Mouse (Mus musculus) liver, adult 10 weeks (tissue): ENCODE data around the gene Myo15. TPM values are rescaled to one million over a fixed set of nuclear protein-coding genes. Genes with fewer than 3 reads are reported as not detected.

Experiments
- polyA plus RNA-seq: library from polyadenylated mRNA; stranded (reverse); fragments of 350-450 nt; fragmentation: Illumina TruSeq; extraction: RNeasy Lipid Tissue Mini Kit (QIAGEN cat#74804); gene quantifications from one replicate; pipeline ENCODE4 v1.2.3, GENCODE M21; 2014; ENCODE audit warnings: low read depth, low replicate concordance

Myo15 gene
- not detected for polyA plus RNA-seq

DNA sequence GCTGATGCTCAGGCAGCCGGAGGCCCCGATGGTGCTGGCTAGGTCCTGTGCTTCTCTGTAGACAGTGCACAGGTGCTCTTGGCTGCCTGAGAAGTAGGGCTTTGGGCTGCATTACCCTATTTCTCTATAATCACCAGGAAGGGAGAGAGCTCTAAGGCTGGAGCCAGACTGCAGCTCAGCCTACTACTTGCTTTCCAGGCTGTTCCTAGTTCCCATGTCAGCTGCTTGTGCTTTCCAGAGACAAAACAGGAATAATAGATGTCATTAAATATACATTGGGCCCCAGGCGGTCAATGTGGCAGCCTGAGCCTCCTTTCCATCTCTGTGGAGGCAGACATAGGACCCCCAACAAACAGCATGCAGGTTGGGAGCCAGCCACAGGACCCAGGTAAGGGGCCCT, at the start of gene Myo15:
Gene Myo15, plus strand, starts transcription at position 301 of the 400 bp plus-strand sequence.

DNA sequence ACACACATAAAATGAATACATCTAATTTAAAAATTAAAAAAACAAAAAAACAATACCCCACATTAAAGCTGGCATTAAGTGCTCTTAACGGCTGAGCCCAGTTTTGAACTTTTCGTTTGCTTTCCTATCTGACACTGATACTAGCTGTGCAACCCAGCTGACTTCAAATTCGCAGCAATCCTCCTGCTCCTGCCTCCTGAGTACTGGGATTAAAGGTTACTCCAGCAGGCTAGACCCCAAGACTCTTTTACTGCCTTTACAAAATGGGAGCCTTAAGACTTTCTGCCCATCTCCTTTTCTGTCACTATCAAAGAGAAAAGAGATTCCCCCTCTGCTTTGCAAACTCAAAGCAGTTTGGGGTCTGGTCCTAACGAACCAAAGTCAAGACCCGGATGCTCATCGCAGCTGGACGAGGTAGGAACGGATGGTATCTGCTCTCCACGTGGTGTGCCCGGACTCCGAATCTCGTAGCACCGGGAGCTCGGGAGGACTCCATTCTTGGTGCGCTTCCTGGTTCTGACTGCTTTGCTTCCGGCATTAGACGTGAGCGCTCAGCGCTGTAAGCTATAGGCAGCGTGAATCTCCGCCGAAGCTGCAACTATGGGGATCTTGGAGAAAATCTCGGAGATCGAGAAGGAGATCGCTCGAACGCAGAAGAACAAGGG, 14.9 kb upstream of the Myo15 start, which contains the start of gene Drg2:
Gene Drg2, plus strand, starts transcription at position 512 of the 665 bp plus-strand sequence.

DNA sequence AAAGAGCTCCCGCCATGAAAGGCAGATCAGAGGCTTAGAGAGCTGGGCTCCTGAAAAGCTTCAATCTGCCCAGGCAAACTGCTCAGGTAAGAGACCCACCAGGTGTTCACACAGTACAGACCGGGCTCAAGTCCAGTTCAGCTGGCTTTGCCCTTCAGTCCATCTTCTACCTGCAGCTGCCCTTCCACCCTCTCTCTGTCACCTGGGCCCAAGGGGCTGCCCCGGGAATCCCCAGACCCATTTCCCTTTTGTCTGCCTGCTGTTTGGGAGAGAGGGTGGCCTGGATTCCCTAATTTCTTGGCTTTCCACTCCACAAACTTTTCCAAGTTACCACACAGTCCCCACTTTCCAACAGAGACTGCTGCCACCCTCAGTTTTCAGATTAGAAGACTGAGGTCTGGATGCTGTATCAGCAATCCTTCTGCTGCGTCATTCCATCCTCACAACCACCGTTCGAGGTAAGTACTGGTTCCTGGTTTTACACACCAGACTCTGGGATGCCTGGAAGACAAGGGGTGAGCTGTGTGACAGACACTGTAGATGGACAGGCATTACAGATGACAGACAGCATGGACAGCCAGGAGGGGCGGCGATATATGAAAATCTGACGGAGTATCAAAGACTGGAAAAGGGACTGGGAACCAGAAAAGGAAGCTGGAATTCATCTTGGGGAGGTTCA, 67.2 kb downstream of the Myo15 start, which contains the start of gene Alkbh5:
Gene Alkbh5, plus strand, starts transcription at position 202 of the 679 bp plus-strand sequence.

Other genes starting within 250 kb of the Myo15 start
- 8.4 TPM for gene Srebf1, start 246.8 kb upstream of the Myo15 start, polyA plus RNA-seq
- gene Tom1l2, start 116.4 kb upstream of the Myo15 start, polyA plus RNA-seq = 3.8 TPM
- gene Drc3, start 116.0 kb upstream of the Myo15 start, polyA plus RNA-seq = 0.26 TPM
- 21.7 TPM for gene Gid4, start 52.2 kb upstream of the Myo15 start, polyA plus RNA-seq
- gene Atpaf2, start 50.9 kb upstream of the Myo15 start, polyA plus RNA-seq = 7.8 TPM
- gene Drg2, start 14.7 kb upstream of the Myo15 start, polyA plus RNA-seq = 17.3 TPM
- gene Alkbh5, start 67.0 kb downstream of the Myo15 start, polyA plus RNA-seq = 32.7 TPM
- gene Llgl1, start 230.4 kb downstream of the Myo15 start, polyA plus RNA-seq = 0.24 TPM